Mouse (Mus musculus) intestine, embryonic 16.5 days (tissue): ENCODE results near the gene Fastk. TPM values are rescaled to one million over a fixed set of nuclear protein-coding genes. Genes with fewer than 3 reads are reported as not detected.

ENCODE experiments used
- ATAC-seq: fragments of 200-750 bp; cut with Nextera tagmentation; 2 replicates; pipeline ENCODE4 v1.8.0; 2017; ENCODE audit warnings: moderate TSS enrichment, moderate library complexity
- H3K27ac ChIP-seq: fragments of 300-500 bp; sonication (generic); 2 replicates; pipeline ENCODE4 v1.5.1; 2014; ENCODE audit warnings: mild to moderate bottlenecking, low read length
- H3K27me3 ChIP-seq: fragments of 300-500 bp; sonication (generic); replicated peaks from 2 replicates; pipeline ENCODE4 v1.6.1; 2014; ENCODE audit warnings: low read length, control low read depth, mixed read lengths; ENCODE audit not compliant: control insufficient read depth, insufficient read depth
- H3K36me3 ChIP-seq: fragments of 300-500 bp; sonication (generic); 2 replicates; pipeline ENCODE4 v1.6.1; 2014; ENCODE audit warnings: low read length, control low read depth; ENCODE audit not compliant: control insufficient read depth, insufficient read depth
- H3K4me1 ChIP-seq: fragments of 300-500 bp; sonication (generic); 2 replicates; pipeline ENCODE4 v1.6.1; 2014; ENCODE audit warnings: low read length, control low read depth, mixed read lengths; ENCODE audit not compliant: control insufficient read depth, insufficient read depth
- H3K4me2 ChIP-seq: fragments of 300-500 bp; sonication (generic); 2 replicates; pipeline ENCODE4 v1.6.1; 2014; ENCODE audit warnings: low read depth, low read length, control low read depth
- H3K4me3 ChIP-seq: fragments of 300-500 bp; sonication (generic); 2 replicates; pipeline ENCODE4 v1.5.1; 2014; ENCODE audit warnings: mild to moderate bottlenecking, low read length
- H3K9ac ChIP-seq: fragments of 300-500 bp; sonication (generic); 2 replicates; pipeline ENCODE4 v1.6.1; 2014; ENCODE audit warnings: low read depth, low read length
- H3K9me3 ChIP-seq: fragments of 300-500 bp; sonication (generic); 2 replicates; pipeline ENCODE4 v1.6.1; 2016; ENCODE audit warnings: low read length, control low read depth; ENCODE audit not compliant: control insufficient read depth
- WGBS: fragments of 180-500 bp; shearing (Covaris S2); extraction: QIAGEN DNeasy Blood & Tissue Kit; methylation state at CpG from one replicate; pipeline ENCODE4 v1.1.7; 2014; 5-methylcytosine and 5-hydroxymethylcytosine counted together
- polyA plus RNA-seq: library from polyadenylated mRNA; unstranded; fragments of >200 nt; fragmentation: Nextera tagmentation; extraction: Ambion mirVana; gene quantifications from 2 replicates; pipeline ENCODE4 v1.2.1, GENCODE M21; 2015

Gene Fastk
- polyA plus RNA-seq, 1 experiment from 2014 or later = 113 TPM

- Histone ChIP-seq H3K9ac (peak overlapping the region; percentile 97), H3K4me2 (peak overlapping the region; percentile 88), H3K27ac (peak overlapping the region; percentile 90), H3K4me3 (peak overlapping the region; percentile 85), H3K27me3 (no peaks in the 10 kb centered on the region), H3K36me3 (peaks cover 4% of the 10 kb centered on the region), H3K9me3 (no peaks in the 10 kb centered on the region), H3K4me1 (peaks cover 24% of the 10 kb centered on the region)
- 56% methylated on average over 20 of the region's 20 CpGs for WGBS
- ATAC-seq = no peak
Measured at GRCm38 (mm10) chr5:24445428-24446080, 467 bp upstream of the Fastk start.

DNA sequence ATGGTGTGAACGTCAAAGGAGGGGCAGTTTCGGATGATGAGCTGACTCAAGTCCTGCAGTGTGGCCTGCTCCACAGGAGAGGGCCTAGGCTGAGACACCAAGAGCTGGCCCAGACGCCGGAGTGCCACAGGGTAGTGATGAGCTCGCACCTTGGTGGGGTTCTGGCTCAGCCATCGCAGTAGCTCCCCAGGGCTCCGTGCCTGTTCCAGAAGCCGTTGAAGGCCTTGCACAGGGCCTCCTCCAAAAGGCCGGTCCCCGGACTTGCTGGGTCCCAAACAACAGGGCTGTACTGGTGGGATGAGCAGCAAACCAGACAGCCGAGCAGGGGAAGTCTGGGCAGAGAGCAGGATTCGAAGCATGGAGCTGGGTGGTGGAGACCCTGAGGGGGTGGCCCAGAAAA lies 1.2 kb downstream of the Fastk start:
- H3K9me3 ChIP-seq = no peaks in the 10 kb centered on the region
- H3K4me3 ChIP-seq = peak overlapping the region; percentile 85
- H3K4me2 ChIP-seq = peak overlapping the region; percentile 88
- H3K27me3 ChIP-seq = no peaks in the 10 kb centered on the region
- no peak overlapping the region for H3K27ac ChIP-seq
- H3K36me3 ChIP-seq = peaks cover 19% of the 10 kb centered on the region
- no peak for ATAC-seq
- H3K4me1 ChIP-seq = peaks cover 24% of the 10 kb centered on the region
- H3K9ac ChIP-seq = peak overlapping the region; percentile 97
- 81% methylated on average over 12 of the region's 12 CpGs for WGBS

- no peak overlapping the region for H3K27ac ChIP-seq
- 91% methylated on average over 7 of the region's 7 CpGs for WGBS
- H3K36me3 ChIP-seq = peaks cover 22% of the 10 kb centered on the region
- no peak for ATAC-seq
- H3K27me3 ChIP-seq = no peaks in the 10 kb centered on the region
- no peaks in the 10 kb centered on the region for H3K9me3 ChIP-seq
- no peak overlapping the region for H3K4me3 ChIP-seq
- peaks cover 24% of the 10 kb centered on the region for H3K4me1 ChIP-seq
- no peak overlapping the region for H3K4me2 ChIP-seq
- H3K9ac ChIP-seq = no peak overlapping the region
Measured at GRCm38 (mm10) chr5:24443204-24443603, 1.9 kb downstream of the Fastk start.

GRCm38 (mm10) chr5:24442029-24442428 lies 3.1 kb downstream of the Fastk start:
- 85% methylated on average over 9 of the region's 9 CpGs for WGBS
- ATAC-seq = no peak
- Histone ChIP-seq H3K27me3 (no peaks in the 10 kb centered on the region), H3K4me1 (peaks cover 17% of the 10 kb centered on the region), H3K4me3 (no peak overlapping the region), H3K36me3 (peaks cover 22% of the 10 kb centered on the region), H3K4me2 (no peak overlapping the region), H3K27ac (no peak overlapping the region), H3K9me3 (no peaks in the 10 kb centered on the region), H3K9ac (no peak overlapping the region)

GRCm38 (mm10) chr5:24441187-24441586 lies 3.9 kb downstream of the Fastk start:
- H3K36me3 ChIP-seq = peaks cover 22% of the 10 kb centered on the region
- no peak overlapping the region for H3K4me3 ChIP-seq
- WGBS = 90% methylated on average over 8 of the region's 8 CpGs
- H3K4me2 ChIP-seq = no peak overlapping the region
- no peak overlapping the region for H3K27ac ChIP-seq
- H3K4me1 ChIP-seq = peaks cover 17% of the 10 kb centered on the region
- H3K9me3 ChIP-seq = no peaks in the 10 kb centered on the region
- H3K27me3 ChIP-seq = no peaks in the 10 kb centered on the region
- ATAC-seq = no peak
- H3K9ac ChIP-seq = no peak overlapping the region

- 89% methylated on average over 8 of the region's 8 CpGs for WGBS
- no peak overlapping the region for H3K4me2 ChIP-seq
- ATAC-seq = no peak
- peaks cover 20% of the 10 kb centered on the region for H3K36me3 ChIP-seq
- H3K9ac ChIP-seq = no peak overlapping the region
- no peaks in the 10 kb centered on the region for H3K27me3 ChIP-seq
- no peaks in the 10 kb centered on the region for H3K9me3 ChIP-seq
- H3K4me1 ChIP-seq = no peaks in the 10 kb centered on the region
- no peak overlapping the region for H3K27ac ChIP-seq
- no peak overlapping the region for H3K4me3 ChIP-seq
Measured at GRCm38 (mm10) chr5:24433993-24434392, 11.1 kb downstream of the Fastk start.

GRCm38 (mm10) chr5:24428596-24428995 lies 16.5 kb downstream of the Fastk start:
- Histone ChIP-seq H3K4me1 (peaks cover 21% of the 10 kb centered on the region), H3K27ac (peak overlapping the region; percentile 68), H3K4me3 (peak overlapping the region; percentile 51), H3K4me2 (peak overlapping the region; percentile 54), H3K36me3 (peaks cover 10% of the 10 kb centered on the region; the same call in 1 of the 2 replicates), H3K9ac (peak overlapping the region; percentile 64), H3K9me3 (no peaks in the 10 kb centered on the region), H3K27me3 (no peaks in the 10 kb centered on the region)
- no peak for ATAC-seq
- 26% methylated on average over 7 of the region's 9 CpGs for WGBS

GRCm38 (mm10) chr5:24427981-24428402 lies 17.1 kb downstream of the Fastk start:
- Histone ChIP-seq H3K27ac (peak overlapping the region; percentile 68), H3K4me1 (peaks cover 21% of the 10 kb centered on the region), H3K9me3 (no peaks in the 10 kb centered on the region), H3K36me3 (peaks cover 9% of the 10 kb centered on the region; the same call in 1 of the 2 replicates), H3K4me3 (peak overlapping the region; percentile 51), H3K27me3 (no peaks in the 10 kb centered on the region), H3K4me2 (peak overlapping the region; percentile 86), H3K9ac (peak overlapping the region; percentile 64)
- ATAC-seq = peak; percentile 44
- 15% methylated on average over 15 of the region's 15 CpGs for WGBS

- H3K9me3 ChIP-seq = no peaks in the 10 kb centered on the region
- peak overlapping the region; percentile 98 for H3K27ac ChIP-seq
- H3K4me1 ChIP-seq = peaks cover 27% of the 10 kb centered on the region
- peak overlapping the region; percentile 81 for H3K9ac ChIP-seq
- 25% methylated on average over 12 of the region's 12 CpGs for WGBS
- H3K4me2 ChIP-seq = peak overlapping the region; percentile 86
- no peaks in the 10 kb centered on the region for H3K27me3 ChIP-seq
- ATAC-seq = peak; percentile 11; the same call in 1 of the 2 replicates
- peak overlapping the region; percentile 76 for H3K4me3 ChIP-seq
- peaks cover 6% of the 10 kb centered on the region; the same call in 1 of the 2 replicates for H3K36me3 ChIP-seq
Measured at GRCm38 (mm10) chr5:24427285-24427633, 17.8 kb downstream of the Fastk start.
